ENCODE assay signal across 17 mouse cellular contexts in the genomic region with DNA sequence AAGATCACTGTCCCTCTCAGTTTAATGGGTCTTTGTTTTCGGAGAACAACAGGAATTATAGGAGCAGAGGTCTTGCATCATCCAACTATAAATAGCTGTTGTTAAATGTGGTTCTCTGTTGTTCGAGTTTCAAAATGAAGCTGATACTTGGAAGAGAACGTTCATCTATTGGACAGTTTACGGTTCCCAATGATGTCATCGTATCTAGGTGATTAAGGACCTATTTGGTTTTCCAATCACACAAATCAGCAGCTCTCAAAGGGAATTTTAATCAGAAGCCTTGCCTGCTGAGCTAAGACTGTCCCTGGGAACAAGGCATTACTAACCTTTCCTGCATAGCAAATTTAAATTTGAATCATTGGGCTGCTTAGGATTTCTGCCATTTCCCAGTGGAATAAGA. TPM values are rescaled to one million over a fixed set of nuclear protein-coding genes. Genes with fewer than 3 reads are reported as not detected.
DNase-seq lines count a peak whose midpoint lies in the region; ATAC-seq lines count a peak whose summit lies in the region.
"Had no signal": no experiment of that assay in that cellular context is flagged by ENCODE, and none has a peak within 500 bp of the region (broad histone marks: within the 10 kb centered on the region; RNA-seq: fewer than 3 reads in every experiment).

No protein-coding gene starts in this region.

- H3K9ac ChIP-seq in midbrain, embryonic 12.5 days (replicated peaks) = no peak overlapping the region
- H3K9ac ChIP-seq: neural tube, embryonic 13.5 days had no signal

- peak; percentile 7 for ATAC-seq in frontal cortex, adult (ENCODE audit: low TSS enrichment)
- peak; percentile 64 for ATAC-seq in midbrain, embryonic 12.5 days (ENCODE audit: low FRiP score, low read depth)
- ATAC-seq: activated CD4-positive, CD25-positive, alpha-beta regulatory T cell, adult 4 months had no signal

- no peaks in the 10 kb centered on the region for H3K27me3 ChIP-seq in midbrain, embryonic 12.5 days
- H3K27me3 ChIP-seq: CH12.LX; neural tube, embryonic 13.5 days had no signal

- no peaks in the 10 kb centered on the region for H3K36me3 ChIP-seq in midbrain, embryonic 12.5 days
- H3K36me3 ChIP-seq: neural tube, embryonic 13.5 days had no signal

- no peaks in the 10 kb centered on the region for H3K9me3 ChIP-seq in midbrain, embryonic 12.5 days
- H3K9me3 ChIP-seq: neural tube, embryonic 13.5 days had no signal

- peaks cover 29% of the 10 kb centered on the region for H3K4me1 ChIP-seq in midbrain, embryonic 12.5 days

- no peak overlapping the region for H3K4me3 ChIP-seq in midbrain, embryonic 12.5 days
- H3K4me3 ChIP-seq: heart, adult 2 months; neural tube, embryonic 13.5 days had no signal

- no peak overlapping the region for H3K4me2 ChIP-seq in midbrain, embryonic 12.5 days (replicated peaks)
- H3K4me2 ChIP-seq: neural tube, embryonic 13.5 days had no signal

- peak overlapping the region; percentile 15; the same call in 1 of the 2 replicates for H3K27ac ChIP-seq in midbrain, embryonic 12.5 days (replicated peaks)
- H3K27ac ChIP-seq: heart, adult 2 months; neural tube, embryonic 13.5 days; stomach, postnatal 0 days had no signal

- no peak for DNase-seq in frontal cortex, postnatal 10 days (ENCODE audit: low spot score in 2 of 2)
- DNase-seq in retina, postnatal 1 day = peak; percentile 31
- no peak for DNase-seq in retina, embryonic 14.5 days (ENCODE audit: low spot score)
- no peak for DNase-seq in MN1 (ENCODE audit: low spot score)
- no peak for DNase-seq in adrenal gland, postnatal 14 days
- no peak for DNase-seq in right cerebral cortex, postnatal 4 days
- DNase-seq: cerebellum, adult 9-10 months; heart, adult 2 months; kidney, adult 8-10 months; kidney, postnatal 4 days; thymus, postnatal 36 days had no signal

- 53% methylated on average over 5 of the region's 5 CpGs for WGBS in midbrain, embryonic 12.5 days

RNA-seq across cellular contexts. Expression of gene D1Ertd622e, which starts 31.7 kb away (rescaled TPM):
- 34.3 and 43.3 TPM in 2 replicates for polyA plus RNA-seq in midbrain, embryonic 12.5 days (2016; fragmentation: Nextera tagmentation; extraction: Ambion mirVana)
- total RNA-seq in adrenal gland, postnatal 14 days (2021) = 16.3 and 18.0 TPM in 2 replicates
